Mouse (Mus musculus): ENCODE data around the gene Htr5a. TPM values are rescaled to one million over a fixed set of nuclear protein-coding genes. Genes with fewer than 3 reads are reported as not detected.

The Htr5a gene
- total RNA-seq, 2 experiments from 2014 or later: 7.9 to 8.1 TPM

GRCm38 (mm10) chr5:27854290-27854689 lies 12.3 kb downstream of the Htr5a start:
- Histone ChIP-seq H3K4me3 (no peak overlapping the region), H3K27ac (no peak overlapping the region)
- peak; percentile 84 for TF ChIP-seq CTCF (conservative IDR thresholded peaks at IDR 0.05)
- no peak for DNase-seq (ENCODE audit: low spot score in 2 of 2)

GRCm38 (mm10) chr5:27855726-27856125 lies 13.8 kb downstream of the Htr5a start:
- DNase-seq (ENCODE audit: low spot score in 2 of 2): no peak
- no peak for TF ChIP-seq CTCF (conservative IDR thresholded peaks at IDR 0.05)

GRCm38 (mm10) chr5:27873240-27874082 lies 31.5 kb downstream of the Htr5a start:
- DNase-seq (ENCODE audit: low spot score in 2 of 2): peak; percentile 41 to 50
- peak overlapping the region; percentile 87 for H3K27ac ChIP-seq
- TF ChIP-seq CTCF (conservative IDR thresholded peaks at IDR 0.05): no peak
- H3K4me3 ChIP-seq: no peak overlapping the region

More at GRCm38 (mm10) chr5:27855726-27856125, 13.8 kb downstream of the Htr5a start:
- no peak overlapping the region for H3K4me3 ChIP-seq
- no peak overlapping the region for H3K27ac ChIP-seq

DNA sequence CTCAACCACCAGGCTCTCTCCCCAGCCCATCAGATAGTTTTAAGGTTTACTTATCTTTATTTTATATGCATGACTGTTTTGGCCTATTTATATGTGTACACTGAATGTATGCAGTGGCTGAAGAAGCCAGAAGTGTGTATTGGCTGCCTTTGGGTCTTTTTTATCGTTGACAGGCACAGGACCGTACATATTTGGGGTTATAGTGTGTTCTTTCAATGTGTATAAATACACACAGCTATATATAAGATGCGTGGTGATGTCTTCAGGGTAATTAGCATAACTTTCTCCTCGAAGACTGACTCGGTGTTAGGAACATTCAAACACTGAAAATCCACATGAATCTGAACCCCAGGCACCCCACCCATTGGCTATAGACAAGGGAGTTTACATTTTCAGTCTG lies 32.3 kb downstream of the Htr5a start:
- no peak overlapping the region for H3K4me3 ChIP-seq
- no peak for TF ChIP-seq CTCF (conservative IDR thresholded peaks at IDR 0.05)
- H3K27ac ChIP-seq: peak overlapping the region; percentile 87
- DNase-seq (ENCODE audit: low spot score in 2 of 2): no peak

DNA sequence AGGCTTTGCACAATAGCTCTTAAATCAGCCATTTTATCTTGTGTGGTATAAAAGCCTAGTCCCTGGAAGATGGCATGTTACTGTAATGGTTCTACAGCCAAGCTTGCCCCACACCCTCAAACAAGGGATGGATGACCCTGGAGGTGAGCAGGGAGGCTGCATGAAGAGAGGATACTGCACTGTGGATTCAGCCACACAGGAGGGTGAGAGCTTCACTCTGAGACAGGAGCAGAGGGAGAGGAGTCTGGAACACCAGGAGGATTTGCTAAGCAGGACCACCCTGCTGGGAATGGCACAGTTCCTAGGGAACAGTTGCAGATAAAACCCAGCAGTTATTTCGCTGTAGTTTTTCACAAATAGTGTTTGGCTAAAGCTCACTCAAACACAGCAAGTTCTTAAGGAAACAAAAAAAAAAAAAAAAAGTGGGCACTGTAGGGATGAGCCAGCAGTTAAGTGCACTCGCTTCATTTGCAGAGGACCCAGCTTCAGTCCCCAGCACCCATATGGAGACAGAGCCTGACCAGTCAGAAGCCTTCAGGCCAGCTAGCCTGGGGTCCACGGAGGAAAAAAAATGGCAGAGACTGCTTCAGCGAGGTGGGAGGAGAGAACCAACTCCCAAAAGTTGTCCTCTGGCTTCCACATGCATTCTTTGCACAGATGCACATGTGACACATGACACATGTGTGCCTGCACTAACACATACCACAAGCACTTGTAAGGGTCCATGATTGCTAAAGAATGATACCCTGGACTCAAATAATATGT lies 33.6 kb downstream of the Htr5a start:
- Histone ChIP-seq H3K4me3 (no peak overlapping the region), H3K27ac (no peak overlapping the region)
- TF ChIP-seq CTCF (conservative IDR thresholded peaks at IDR 0.05): no peak
- DNase-seq (ENCODE audit: low spot score in 2 of 2): no peak

DNA sequence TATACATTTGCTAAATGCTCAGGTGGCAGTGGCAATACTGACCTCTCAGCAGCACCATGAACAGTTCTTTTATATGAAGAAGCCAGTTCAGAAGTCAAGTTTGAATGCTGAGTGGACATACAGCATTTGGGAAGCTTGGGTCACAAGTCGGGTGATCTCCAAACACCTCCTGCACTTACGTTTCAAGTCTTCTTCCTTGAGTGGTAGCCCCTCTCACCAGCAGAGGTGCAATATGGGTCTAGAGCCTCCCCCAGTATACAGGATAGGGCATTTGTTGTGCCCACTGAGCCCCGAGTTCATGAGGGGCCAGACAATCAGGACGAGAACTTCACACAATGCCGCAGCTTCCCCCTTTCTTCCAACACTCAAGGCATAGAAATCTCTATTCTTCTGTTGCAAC lies 36.4 kb downstream of the Htr5a start:
- H3K4me3 ChIP-seq: no peak overlapping the region
- no peak for TF ChIP-seq CTCF (conservative IDR thresholded peaks at IDR 0.05)
- H3K27ac ChIP-seq: no peak overlapping the region
- DNase-seq (ENCODE audit: low spot score in 2 of 2): no peak

- H3K27ac ChIP-seq: no peak overlapping the region
- DNase-seq (ENCODE audit: low spot score in 2 of 2): no peak
- H3K4me3 ChIP-seq: no peak overlapping the region
- no peak for TF ChIP-seq CTCF (conservative IDR thresholded peaks at IDR 0.05)
Measured at GRCm38 (mm10) chr5:27879726-27880125, 37.8 kb downstream of the Htr5a start.

- Histone ChIP-seq H3K27ac (no peak overlapping the region), H3K4me3 (no peak overlapping the region)
- no peak for DNase-seq (ENCODE audit: low spot score in 2 of 2)
- TF ChIP-seq CTCF (conservative IDR thresholded peaks at IDR 0.05): no peak
Measured at GRCm38 (mm10) chr5:27880329-27881036, 38.5 kb downstream of the Htr5a start.

GRCm38 (mm10) chr5:27881261-27881660 lies 39.3 kb downstream of the Htr5a start:
- no peak for DNase-seq (ENCODE audit: low spot score in 2 of 2)
- no peak for TF ChIP-seq CTCF (conservative IDR thresholded peaks at IDR 0.05)
- Histone ChIP-seq H3K4me3 (no peak overlapping the region), H3K27ac (no peak overlapping the region)

DNA sequence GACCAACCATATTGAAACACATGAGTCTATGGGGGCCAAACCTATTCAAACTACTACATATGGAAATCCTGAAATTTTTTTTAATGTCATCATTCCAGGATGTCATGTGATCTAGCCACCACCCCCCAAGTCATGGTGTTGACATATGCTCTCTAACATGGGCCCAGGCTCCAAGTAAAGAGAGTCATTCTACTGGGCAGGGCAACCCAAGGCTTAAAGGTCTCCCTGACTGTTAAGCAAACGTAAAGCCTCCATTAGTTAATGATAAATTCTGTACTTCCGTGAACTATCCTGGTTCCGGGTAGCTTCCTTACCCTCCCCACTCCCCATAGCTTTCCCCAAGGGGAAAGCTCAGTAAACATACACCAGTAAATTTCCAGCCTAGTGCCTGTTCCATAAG lies 46.1 kb downstream of the Htr5a start:
- no peak for DNase-seq (ENCODE audit: low spot score in 2 of 2)
- TF ChIP-seq CTCF (conservative IDR thresholded peaks at IDR 0.05): no peak
- no peak overlapping the region for H3K27ac ChIP-seq
- H3K4me3 ChIP-seq: no peak overlapping the region

DNA sequence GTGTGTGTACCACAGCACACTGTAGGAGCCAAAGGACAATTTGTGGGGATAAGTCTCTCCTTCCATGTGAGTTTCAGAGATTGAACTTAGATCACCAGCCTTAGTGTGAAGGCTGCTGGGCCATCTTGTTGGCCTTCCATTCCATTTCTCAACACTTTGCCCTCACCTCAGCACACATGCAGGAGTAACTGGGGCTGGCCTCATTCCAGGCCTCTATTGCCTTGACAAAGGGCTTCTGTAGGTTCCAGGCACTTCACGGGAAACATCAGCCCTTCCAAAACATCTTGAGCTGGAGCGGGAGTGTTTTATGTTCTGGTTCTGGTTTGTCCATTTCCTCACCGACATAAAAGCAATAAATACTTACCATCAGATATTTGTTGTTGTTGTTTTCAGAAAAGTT lies 54.0 kb downstream of the Htr5a start:
- Histone ChIP-seq H3K4me3 (no peak overlapping the region), H3K27ac (no peak overlapping the region)
- DNase-seq (ENCODE audit: low spot score in 2 of 2): no peak
- TF ChIP-seq CTCF (conservative IDR thresholded peaks at IDR 0.05): no peak

DNA sequence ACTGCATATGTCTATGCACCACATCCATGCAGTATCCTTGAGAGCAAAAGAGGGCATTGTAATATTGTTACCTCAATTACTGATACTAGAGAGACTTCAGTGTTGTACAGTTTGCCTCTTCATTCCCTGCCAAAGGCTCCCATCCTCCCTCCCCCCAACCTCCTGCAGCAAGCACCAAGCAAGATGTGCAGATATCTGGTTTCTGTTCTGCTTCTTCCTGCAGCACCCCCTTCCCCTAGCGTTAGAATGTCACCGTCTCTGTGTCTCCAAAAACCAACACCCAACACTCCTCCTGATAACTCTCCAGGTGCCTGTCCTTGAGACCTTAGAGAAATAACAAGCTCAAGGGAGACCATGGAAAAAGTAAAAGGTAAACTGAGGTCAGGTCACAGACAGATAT lies 57.8 kb downstream of the Htr5a start:
- TF ChIP-seq CTCF (conservative IDR thresholded peaks at IDR 0.05): no peak
- Histone ChIP-seq H3K4me3 (no peak overlapping the region), H3K27ac (no peak overlapping the region)
- no peak for DNase-seq (ENCODE audit: low spot score in 2 of 2)

DNA sequence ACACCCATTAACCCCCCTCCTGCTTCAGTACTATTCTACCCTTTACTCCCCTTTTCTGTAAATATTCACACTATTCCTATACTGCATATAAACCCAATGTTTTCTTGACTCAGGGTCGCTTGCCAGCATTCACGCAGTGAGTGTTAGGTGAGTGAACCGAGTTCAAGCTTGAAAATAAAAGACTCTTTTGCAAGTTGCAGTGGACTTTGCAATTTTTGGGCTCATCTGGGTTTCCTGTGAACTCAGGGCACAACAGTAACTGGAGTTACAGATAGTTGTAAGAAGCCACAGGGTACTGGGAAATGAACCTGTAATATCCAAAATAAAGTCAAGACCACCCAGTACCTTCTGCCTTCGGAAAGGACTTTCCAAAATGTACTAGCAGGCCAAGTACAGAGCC lies 58.2 kb downstream of the Htr5a start:
- TF ChIP-seq CTCF (conservative IDR thresholded peaks at IDR 0.05): no peak
- DNase-seq (ENCODE audit: low spot score in 2 of 2): no peak

More for the DNA sequence above, 58.2 kb downstream of the Htr5a start:
- Histone ChIP-seq H3K4me3 (no peak overlapping the region), H3K27ac (no peak overlapping the region)

Other genes starting within 250 kb of the Htr5a start
- gene Paxip1, start 50.5 kb upstream of the Htr5a start, total RNA-seq (2021): 10 to 100 TPM; 50.9 to 57.3 TPM
- 10 to 100 TPM; 57.7 to 65.8 TPM for gene Insig1, start 229.2 kb downstream of the Htr5a start, total RNA-seq (2021)

Data from layer of hippocampus, adult 2 months (tissue).